23 mouse cellular contexts compared by ENCODE assay signal in genomic region chr1:188599134-188599533, GRCm38 (mm10).
DNase-seq lines count a peak whose midpoint lies in the region; ATAC-seq and TF ChIP-seq lines count a peak whose summit lies in the region.
"Had no signal": no experiment of that assay in that cellular context is flagged by ENCODE, and none has a peak within 500 bp of the region (broad histone marks: within the 10 kb centered on the region; RNA-seq: fewer than 3 reads in every experiment).

No protein-coding gene starts in this region.

- no peak overlapping the region for H3K4me2 ChIP-seq in forebrain, embryonic 14.5 days (ENCODE audit: low read length)
- no peak overlapping the region for H3K4me2 ChIP-seq in forebrain, postnatal 0 days (ENCODE audit: low read depth)
- no peak overlapping the region for H3K4me2 ChIP-seq in forebrain, embryonic 12.5 days
- H3K4me2 ChIP-seq: embryonic facial prominence, embryonic 12.5 days; forebrain, embryonic 15.5 days had no signal

- ATAC-seq in forebrain, embryonic 14.5 days: no peak
- peak; percentile 81; the same call in 1 of the 2 replicates for ATAC-seq in forebrain, postnatal 0 days
- no peak for ATAC-seq in forebrain, embryonic 12.5 days (ENCODE audit: low FRiP score)
- ATAC-seq: activated CD4-positive, CD25-positive, alpha-beta regulatory T cell, adult 4 months; CD4-positive, CD25-positive, alpha-beta regulatory T cell, adult 4 months; forebrain, embryonic 15.5 days; Patski had no signal

- no peaks in the 10 kb centered on the region for H3K9me3 ChIP-seq in forebrain, embryonic 14.5 days (replicated peaks; ENCODE audit: control insufficient read depth, low read length)
- H3K9me3 ChIP-seq in forebrain, embryonic 10.5 days: no peaks in the 10 kb centered on the region
- no peaks in the 10 kb centered on the region for H3K9me3 ChIP-seq in forebrain, postnatal 0 days (ENCODE audit: low read length)
- no peaks in the 10 kb centered on the region for H3K9me3 ChIP-seq in forebrain, embryonic 12.5 days
- H3K9me3 ChIP-seq: embryonic facial prominence, embryonic 10.5 days; embryonic facial prominence, embryonic 12.5 days; forebrain, embryonic 15.5 days had no signal

- H3K9ac ChIP-seq in forebrain, embryonic 14.5 days (ENCODE audit: low read length): no peak overlapping the region
- no peak overlapping the region for H3K9ac ChIP-seq in forebrain, postnatal 0 days
- H3K9ac ChIP-seq in forebrain, embryonic 12.5 days: no peak overlapping the region
- H3K9ac ChIP-seq: embryonic facial prominence, embryonic 12.5 days; forebrain, embryonic 15.5 days had no signal

- 86% methylated on average over 8 of the region's 8 CpGs for WGBS in forebrain, embryonic 14.5 days
- WGBS in forebrain, embryonic 10.5 days: 90% methylated on average over 8 of the region's 8 CpGs
- WGBS in forebrain, postnatal 0 days: 65% methylated on average over 8 of the region's 8 CpGs
- WGBS in forebrain, embryonic 12.5 days: 88% methylated on average over 8 of the region's 8 CpGs

- no peaks in the 10 kb centered on the region for H3K4me1 ChIP-seq in forebrain, embryonic 14.5 days (ENCODE audit: control insufficient read depth, insufficient read depth, low read length)
- H3K4me1 ChIP-seq in forebrain, embryonic 10.5 days: no peaks in the 10 kb centered on the region
- H3K4me1 ChIP-seq in forebrain, postnatal 0 days (ENCODE audit: insufficient read depth): no peaks in the 10 kb centered on the region
- H3K4me1 ChIP-seq in forebrain, embryonic 12.5 days: no peaks in the 10 kb centered on the region
- H3K4me1 ChIP-seq: forebrain, embryonic 15.5 days had no signal

- TF ChIP-seq CTCF in forebrain, postnatal 0 days (IDR thresholded peaks at IDR 0.05; ENCODE audit: low read depth): no peak
- no peak for TF ChIP-seq CTCF in layer of hippocampus, adult 2 months (conservative IDR thresholded peaks at IDR 0.05)

- peak; percentile 35 for DNase-seq in forebrain, embryonic 14.5 days (ENCODE audit: low spot score)
- DNase-seq in forebrain, embryonic 10.5 days (ENCODE audit: extremely low spot score, low spot score): no peak
- peak; percentile 54 for DNase-seq in forebrain, postnatal 0 days
- peak; percentile 6 for DNase-seq in brain, adult 2 months (ENCODE audit: low read depth, low spot score)
- no peak for DNase-seq in layer of hippocampus, adult 2 months (ENCODE audit: low spot score in 2 of 2)
- DNase-seq: adrenal gland, adult 8-10 months; adrenal gland, postnatal 14 days; adrenal gland, postnatal 36 days; B cell, adult 2 months; cerebellum, adult 11-12 months; cerebellum, adult 2 months; cerebellum, adult 9-10 months; cerebellum, postnatal 10 days; cerebellum, postnatal 25 days had no signal

- no peak overlapping the region for H3K4me3 ChIP-seq in forebrain, embryonic 14.5 days (ENCODE audit: low read depth, low read length)
- H3K4me3 ChIP-seq in forebrain, embryonic 10.5 days: no peak overlapping the region
- H3K4me3 ChIP-seq in forebrain, postnatal 0 days (ENCODE audit: low read depth, low read length): no peak overlapping the region
- no peak overlapping the region for H3K4me3 ChIP-seq in forebrain, embryonic 12.5 days (replicated peaks)
- H3K4me3 ChIP-seq in layer of hippocampus, adult 2 months: no peak overlapping the region
- H3K4me3 ChIP-seq: embryonic facial prominence, embryonic 10.5 days; embryonic facial prominence, embryonic 12.5 days; forebrain, embryonic 15.5 days had no signal

- no peaks in the 10 kb centered on the region for H3K27me3 ChIP-seq in forebrain, embryonic 14.5 days (replicated peaks; ENCODE audit: control insufficient read depth, insufficient read depth, low read length)
- no peaks in the 10 kb centered on the region for H3K27me3 ChIP-seq in forebrain, embryonic 10.5 days (ENCODE audit: poor library complexity, severe bottlenecking)
- no peaks in the 10 kb centered on the region for H3K27me3 ChIP-seq in forebrain, postnatal 0 days (ENCODE audit: insufficient read depth, low read length)
- H3K27me3 ChIP-seq in forebrain, embryonic 12.5 days: no peaks in the 10 kb centered on the region
- H3K27me3 ChIP-seq: CH12.LX; embryonic facial prominence, embryonic 12.5 days; forebrain, embryonic 15.5 days; Patski had no signal

- H3K27ac ChIP-seq in forebrain, embryonic 14.5 days (ENCODE audit: low read depth, low read length): no peak overlapping the region
- no peak overlapping the region for H3K27ac ChIP-seq in forebrain, embryonic 10.5 days
- H3K27ac ChIP-seq in forebrain, postnatal 0 days (ENCODE audit: low read depth, low read length): no peak overlapping the region
- H3K27ac ChIP-seq in forebrain, embryonic 12.5 days: no peak overlapping the region
- no peak overlapping the region for H3K27ac ChIP-seq in layer of hippocampus, adult 2 months
- H3K27ac ChIP-seq: embryonic facial prominence, embryonic 10.5 days; embryonic facial prominence, embryonic 12.5 days; forebrain, embryonic 15.5 days had no signal

- no peaks in the 10 kb centered on the region for H3K36me3 ChIP-seq in forebrain, embryonic 14.5 days (ENCODE audit: control insufficient read depth, insufficient read depth, low read length)
- H3K36me3 ChIP-seq in forebrain, embryonic 10.5 days (replicated peaks): no peaks in the 10 kb centered on the region
- H3K36me3 ChIP-seq in forebrain, postnatal 0 days (ENCODE audit: insufficient read depth): no peaks in the 10 kb centered on the region
- no peaks in the 10 kb centered on the region for H3K36me3 ChIP-seq in forebrain, embryonic 12.5 days (replicated peaks)
- H3K36me3 ChIP-seq: embryonic facial prominence, embryonic 10.5 days; embryonic facial prominence, embryonic 12.5 days; forebrain, embryonic 15.5 days; G1E had no signal

Comparison
In these comparisons a context has a peak if more than half of its experiments do, and no peak if none do; other contexts are left out.
1. DNase-seq: peak in forebrain, embryonic 14.5 days (single experiment), forebrain, postnatal 0 days (single experiment) and brain, adult 2 months (single experiment); none in forebrain, embryonic 10.5 days (single experiment) and layer of hippocampus, adult 2 months (0 of 2).